Mouse (Mus musculus) neural tube, embryonic 14.5 days (tissue): ENCODE data around the gene Tmem164. TPM values are rescaled to one million over a fixed set of nuclear protein-coding genes. Genes with fewer than 3 reads are reported as not detected.

ENCODE experiments used
- ATAC-seq: fragments of 200-750 bp; cut with Nextera tagmentation; 2 replicates; pipeline ENCODE4 v1.8.0; 2017; ENCODE audit warnings: low read depth, mild to moderate bottlenecking, moderate TSS enrichment, moderate library complexity
- H3K27ac ChIP-seq: fragments of 300-500 bp; sonication (generic); 2 replicates; pipeline ENCODE4 v1.5.1; 2014; ENCODE audit warnings: low read depth, mild to moderate bottlenecking, control low read depth, low read length, moderate library complexity, mixed read lengths
- H3K27me3 ChIP-seq: fragments of 300-500 bp; sonication (generic); 2 replicates; pipeline ENCODE4 v1.6.1; 2014; ENCODE audit warnings: low read length; ENCODE audit not compliant: control insufficient read depth, insufficient read depth
- H3K36me3 ChIP-seq: fragments of 300-500 bp; sonication (generic); 2 replicates; pipeline ENCODE4 v1.6.1; 2014; ENCODE audit warnings: low read length, mixed read lengths; ENCODE audit not compliant: control insufficient read depth, insufficient read depth
- H3K4me1 ChIP-seq: fragments of 300-500 bp; sonication (generic); 2 replicates; pipeline ENCODE4 v1.6.1; 2014; ENCODE audit warnings: low read length; ENCODE audit not compliant: control insufficient read depth, insufficient read depth
- H3K4me2 ChIP-seq: fragments of 300-500 bp; sonication (generic); 2 replicates; pipeline ENCODE4 v1.6.1; 2014; ENCODE audit warnings: mild to moderate bottlenecking, low read depth, low read length, control low read depth
- H3K4me3 ChIP-seq: fragments of 300-500 bp; sonication (generic); 2 replicates; pipeline ENCODE4 v1.5.1; 2014; ENCODE audit warnings: low read depth, low read length, control low read depth, mixed read lengths
- H3K9ac ChIP-seq: fragments of 300-500 bp; sonication (generic); replicated peaks from 2 replicates; pipeline ENCODE4 v1.6.1; 2014; ENCODE audit warnings: low read depth, mild to moderate bottlenecking, control low read depth, low read length, mixed read lengths
- H3K9me3 ChIP-seq: fragments of 300-500 bp; sonication (generic); 2 replicates; pipeline ENCODE4 v1.6.1; 2016; ENCODE audit warnings: low read length; ENCODE audit not compliant: control insufficient read depth
- WGBS: fragments of 180-500 bp; shearing (Covaris S2); extraction: QIAGEN DNeasy Blood & Tissue Kit; methylation state at CpG from one replicate; pipeline ENCODE4 v1.1.7; 2014; 5-methylcytosine and 5-hydroxymethylcytosine counted together
- polyA plus RNA-seq: library from polyadenylated mRNA; unstranded; fragments of >200 nt; fragmentation: Nextera tagmentation; extraction: Ambion mirVana; gene quantifications from 2 replicates; pipeline ENCODE4 v1.2.1, GENCODE M21; 2014

The Tmem164 gene
- polyA plus RNA-seq, 1 experiment from 2014 or later, result 11.0 TPM

- no peak overlapping the region for H3K4me2 ChIP-seq
- H3K4me3 ChIP-seq, result no peak overlapping the region
- WGBS, result 65% methylated on average over 2 of the region's 2 CpGs
- no peak overlapping the region for H3K27ac ChIP-seq
- ATAC-seq, result no peak
- no peaks in the 10 kb centered on the region for H3K27me3 ChIP-seq
- no peaks in the 10 kb centered on the region for H3K4me1 ChIP-seq
- H3K9ac ChIP-seq, result no peak overlapping the region
- H3K9me3 ChIP-seq, result no peaks in the 10 kb centered on the region
- H3K36me3 ChIP-seq, result no peaks in the 10 kb centered on the region
These were observed 44.4 kb downstream of the Tmem164 start for GRCm38 (mm10) chrX:142725571-142725970.

GRCm38 (mm10) chrX:142726311-142726710 lies 45.1 kb downstream of the Tmem164 start:
- 51% methylated on average over 2 of the region's 2 CpGs for WGBS
- no peaks in the 10 kb centered on the region for H3K36me3 ChIP-seq
- no peak for ATAC-seq
- H3K27me3 ChIP-seq, result no peaks in the 10 kb centered on the region
- H3K4me1 ChIP-seq, result no peaks in the 10 kb centered on the region
- H3K27ac ChIP-seq, result no peak overlapping the region
- H3K9ac ChIP-seq, result no peak overlapping the region
- no peaks in the 10 kb centered on the region for H3K9me3 ChIP-seq
- H3K4me3 ChIP-seq, result no peak overlapping the region
- H3K4me2 ChIP-seq, result no peak overlapping the region

GRCm38 (mm10) chrX:142727847-142728246 lies 46.6 kb downstream of the Tmem164 start:
- H3K4me2 ChIP-seq, result no peak overlapping the region
- no peaks in the 10 kb centered on the region for H3K27me3 ChIP-seq
- H3K4me1 ChIP-seq, result no peaks in the 10 kb centered on the region
- no peak overlapping the region for H3K9ac ChIP-seq
- H3K9me3 ChIP-seq, result no peaks in the 10 kb centered on the region
- no peak for ATAC-seq
- H3K27ac ChIP-seq, result no peak overlapping the region
- H3K4me3 ChIP-seq, result no peak overlapping the region
- no peaks in the 10 kb centered on the region for H3K36me3 ChIP-seq
- 66% methylated on average over 6 of the region's 6 CpGs for WGBS

- H3K27me3 ChIP-seq, result no peaks in the 10 kb centered on the region
- H3K36me3 ChIP-seq, result no peaks in the 10 kb centered on the region
- no peak overlapping the region for H3K4me3 ChIP-seq
- WGBS, result 50% methylated on average over 1 of the region's 1 CpGs
- no peak overlapping the region for H3K9ac ChIP-seq
- no peak overlapping the region for H3K27ac ChIP-seq
- H3K4me1 ChIP-seq, result no peaks in the 10 kb centered on the region
- H3K9me3 ChIP-seq, result no peaks in the 10 kb centered on the region
- H3K4me2 ChIP-seq, result no peak overlapping the region
- ATAC-seq, result no peak
These were observed 47.8 kb downstream of the Tmem164 start for GRCm38 (mm10) chrX:142729040-142729439.

GRCm38 (mm10) chrX:142729482-142729881 lies 48.3 kb downstream of the Tmem164 start:
- H3K9ac ChIP-seq, result no peak overlapping the region
- no peak overlapping the region for H3K4me2 ChIP-seq
- H3K36me3 ChIP-seq, result no peaks in the 10 kb centered on the region
- no peak overlapping the region for H3K4me3 ChIP-seq
- H3K4me1 ChIP-seq, result no peaks in the 10 kb centered on the region
- WGBS, result 68% methylated on average over 2 of the region's 2 CpGs
- no peaks in the 10 kb centered on the region for H3K9me3 ChIP-seq
- no peak overlapping the region for H3K27ac ChIP-seq
- H3K27me3 ChIP-seq, result no peaks in the 10 kb centered on the region
- ATAC-seq, result no peak

GRCm38 (mm10) chrX:142737099-142737498 lies 55.9 kb downstream of the Tmem164 start:
- no peaks in the 10 kb centered on the region for H3K9me3 ChIP-seq
- no peak overlapping the region for H3K9ac ChIP-seq
- no peak overlapping the region for H3K4me3 ChIP-seq
- H3K4me1 ChIP-seq, result no peaks in the 10 kb centered on the region
- no peak overlapping the region for H3K4me2 ChIP-seq
- H3K27me3 ChIP-seq, result no peaks in the 10 kb centered on the region
- H3K36me3 ChIP-seq, result no peaks in the 10 kb centered on the region
- 83% methylated on average over 4 of the region's 4 CpGs for whole genome bisulfite sequencing
- no peak for ATAC-seq
- no peak overlapping the region for H3K27ac ChIP-seq

GRCm38 (mm10) chrX:142737719-142738118 lies 56.5 kb downstream of the Tmem164 start:
- Histone ChIP-seq H3K27ac (no peak overlapping the region), H3K36me3 (no peaks in the 10 kb centered on the region), H3K9me3 (no peaks in the 10 kb centered on the region), H3K4me2 (no peak overlapping the region), H3K27me3 (no peaks in the 10 kb centered on the region), H3K9ac (no peak overlapping the region), H3K4me3 (no peak overlapping the region), H3K4me1 (no peaks in the 10 kb centered on the region)
- 81% methylated on average over 6 of the region's 6 CpGs for WGBS
- no peak for ATAC-seq

GRCm38 (mm10) chrX:142747428-142747827 lies 66.2 kb downstream of the Tmem164 start:
- H3K27me3 ChIP-seq, result no peaks in the 10 kb centered on the region
- H3K4me3 ChIP-seq, result no peak overlapping the region
- H3K9ac ChIP-seq, result no peak overlapping the region
- no peak overlapping the region for H3K27ac ChIP-seq
- no peaks in the 10 kb centered on the region for H3K36me3 ChIP-seq
- no peaks in the 10 kb centered on the region for H3K4me1 ChIP-seq
- no peak for ATAC-seq
- no peaks in the 10 kb centered on the region for H3K9me3 ChIP-seq
- H3K4me2 ChIP-seq, result no peak overlapping the region

GRCm38 (mm10) chrX:142748574-142748973 lies 67.4 kb downstream of the Tmem164 start:
- Histone ChIP-seq H3K9me3 (no peaks in the 10 kb centered on the region), H3K4me3 (no peak overlapping the region), H3K36me3 (no peaks in the 10 kb centered on the region), H3K4me2 (no peak overlapping the region), H3K9ac (no peak overlapping the region), H3K4me1 (no peaks in the 10 kb centered on the region), H3K27me3 (no peaks in the 10 kb centered on the region), H3K27ac (no peak overlapping the region)
- 93% methylated on average over 3 of the region's 3 CpGs for WGBS
- ATAC-seq, result no peak

GRCm38 (mm10) chrX:142750775-142751174 lies 69.6 kb downstream of the Tmem164 start:
- no peak overlapping the region for H3K9ac ChIP-seq
- no peaks in the 10 kb centered on the region for H3K36me3 ChIP-seq
- H3K9me3 ChIP-seq, result no peaks in the 10 kb centered on the region
- no peak overlapping the region for H3K4me3 ChIP-seq
- no peak for ATAC-seq
- 72% methylated on average over 4 of the region's 4 CpGs for WGBS
- H3K4me2 ChIP-seq, result no peak overlapping the region
- H3K27me3 ChIP-seq, result no peaks in the 10 kb centered on the region
- no peak overlapping the region for H3K27ac ChIP-seq
- no peaks in the 10 kb centered on the region for H3K4me1 ChIP-seq
